Mouse (Mus musculus): ENCODE data around the gene Hs6st1. TPM values are rescaled to one million over a fixed set of nuclear protein-coding genes. Genes with fewer than 3 reads are reported as not detected.

Hs6st1 gene
- polyA plus RNA-seq, 1 experiment from 2014 or later, result 4.9 TPM

DNA sequence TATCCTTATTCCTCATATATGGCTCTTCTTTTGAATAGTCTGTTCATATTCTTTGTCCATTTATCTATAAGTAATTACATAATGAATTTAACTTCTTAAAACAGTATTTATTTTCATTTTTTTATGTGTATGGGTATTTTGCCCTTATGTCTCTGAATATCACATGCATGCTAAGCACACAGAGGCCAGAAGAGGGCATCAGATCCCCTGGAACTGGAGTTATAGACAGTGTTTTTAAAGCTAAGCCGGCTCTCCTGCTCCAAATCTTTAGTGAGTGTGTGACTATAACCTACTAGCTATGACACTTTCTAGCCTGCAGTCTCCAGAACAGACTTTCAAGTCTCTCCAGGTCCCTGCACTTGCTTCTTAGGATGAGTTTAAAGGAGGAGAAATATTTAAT lies 76.8 kb downstream of the Hs6st1 start:
- WGBS, result 54% methylated on average over 1 of the region's 1 CpGs
- H3K4me3 ChIP-seq, result no peak overlapping the region
- no peaks in the 10 kb centered on the region for H3K27me3 ChIP-seq (ENCODE audit: low read depth, poor library complexity, severe bottlenecking)
- DNase-seq (ENCODE audit: low spot score), result no peak
- peaks cover 99% of the 10 kb centered on the region for H3K36me3 ChIP-seq
- H3K27ac ChIP-seq (replicated peaks), result no peak overlapping the region
- no peaks in the 10 kb centered on the region for H3K9me3 ChIP-seq (replicated peaks)
- H3K4me1 ChIP-seq, result no peaks in the 10 kb centered on the region

DNA sequence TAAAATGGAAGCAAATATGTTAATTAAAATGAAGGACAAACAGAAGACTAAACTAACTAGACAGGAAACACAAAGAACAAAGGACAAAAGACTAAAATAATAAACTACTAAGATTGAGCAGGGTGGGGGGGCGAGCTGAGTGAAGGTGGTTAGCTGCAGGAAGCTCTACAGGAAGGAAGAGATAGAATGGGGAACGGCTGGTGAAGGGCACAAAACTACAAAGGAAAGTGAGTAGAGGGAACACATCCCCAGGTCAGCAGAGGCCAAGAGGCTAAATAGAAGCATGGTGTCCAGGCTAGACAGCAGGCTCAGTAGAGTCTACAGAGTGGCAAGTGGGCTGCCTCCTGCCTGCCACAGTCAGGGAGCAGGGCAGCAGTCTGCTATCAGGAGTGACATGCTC lies 80.6 kb downstream of the Hs6st1 start:
- Histone ChIP-seq H3K9me3 (replicated peaks) (no peaks in the 10 kb centered on the region), H3K4me1 (no peaks in the 10 kb centered on the region), H3K27ac (replicated peaks) (no peak overlapping the region), H3K27me3 (ENCODE audit: low read depth, poor library complexity, severe bottlenecking) (no peaks in the 10 kb centered on the region), H3K36me3 (peaks cover 99% of the 10 kb centered on the region), H3K4me3 (no peak overlapping the region)
- DNase-seq (ENCODE audit: low spot score), result no peak
- 72% methylated on average over 2 of the region's 2 CpGs for WGBS

GRCm38 (mm10) chr1:36149411-36149810 lies 81.2 kb downstream of the Hs6st1 start:
- Histone ChIP-seq H3K27me3 (ENCODE audit: low read depth, poor library complexity, severe bottlenecking) (no peaks in the 10 kb centered on the region), H3K4me1 (no peaks in the 10 kb centered on the region), H3K9me3 (replicated peaks) (no peaks in the 10 kb centered on the region), H3K4me3 (no peak overlapping the region), H3K36me3 (peaks cover 99% of the 10 kb centered on the region), H3K27ac (replicated peaks) (no peak overlapping the region)
- 74% methylated on average over 1 of the region's 1 CpGs for WGBS
- DNase-seq (ENCODE audit: low spot score), result no peak

Small RNA genes within 50 kb of the gene (microRNA-seq; reads per million reads assigned to microRNA genes)
- 4.2 reads per million, percentile 9 among the genes with 10 or more reads in this experiment for gene Mir6897

Other genes with a start within 250 kb of the Hs6st1 start
- gene Uggt1, start 176.3 kb downstream of the Hs6st1 start, polyA plus RNA-seq (2016; fragmentation: Nextera tagmentation; extraction: Ambion mirVana), result 52.5 and 56.9 TPM in 2 replicates
- 0.27 and 0.37 TPM in 2 replicates for gene Neurl3, start 206.3 kb downstream of the Hs6st1 start, polyA plus RNA-seq (2016; fragmentation: Nextera tagmentation; extraction: Ambion mirVana)
- 3.4 and 4.0 TPM in 2 replicates for gene Arid5a, start 239.3 kb downstream of the Hs6st1 start, polyA plus RNA-seq (2016; fragmentation: Nextera tagmentation; extraction: Ambion mirVana)